Mouse (Mus musculus) embryonic facial prominence, embryonic 10.5 days (tissue): ENCODE measurements around the gene Dtd1. TPM values are rescaled to one million over a fixed set of nuclear protein-coding genes. Genes with fewer than 3 reads are reported as not detected.

Experiments
- DNase-seq: peaks from one replicate; pipeline ENCODE4 v3.0.0-alpha.2; 2017; ENCODE audit warnings: low spot score
- H3K27ac ChIP-seq: fragments of 300-500 bp; sonication (generic); replicated peaks from 2 replicates; pipeline ENCODE4 v1.5.1; 2016; ENCODE audit warnings: mild to moderate bottlenecking
- H3K27me3 ChIP-seq: fragments of 300-500 bp; sonication (generic); replicated peaks from 2 replicates; pipeline ENCODE4 v1.6.1; 2016; ENCODE audit warnings: low read depth, mild to moderate bottlenecking; ENCODE audit not compliant: poor library complexity, severe bottlenecking
- H3K36me3 ChIP-seq: fragments of 300-500 bp; sonication (generic); replicated peaks from 2 replicates; pipeline ENCODE4 v1.6.1; 2016; ENCODE audit warnings: mild to moderate bottlenecking, moderate library complexity
- H3K4me1 ChIP-seq: fragments of 300-500 bp; sonication (generic); 2 replicates; pipeline ENCODE4 v1.6.1; 2016
- H3K4me3 ChIP-seq: fragments of 300-500 bp; sonication (generic); 2 replicates; pipeline ENCODE4 v1.5.1; 2016; ENCODE audit warnings: mild to moderate bottlenecking, moderate library complexity
- H3K9me3 ChIP-seq: fragments of 300-500 bp; sonication (generic); 2 replicates; pipeline ENCODE4 v1.6.1; 2016; ENCODE audit warnings: mild to moderate bottlenecking
- WGBS: fragments of 180-500 bp; shearing (Covaris S2); methylation state at CpG from one replicate; pipeline ENCODE4 v1.1.7; 2016; 5-methylcytosine and 5-hydroxymethylcytosine counted together
- polyA plus RNA-seq: library from polyadenylated mRNA; unstranded; fragments of >200 nt; fragmentation: Nextera tagmentation; extraction: Ambion mirVana; gene quantifications from 2 replicates; pipeline ENCODE4 v1.2.1, GENCODE M21; 2016

Dtd1 gene
- polyA plus RNA-seq, 1 experiment from 2014 or later = 43.1 TPM

GRCm38 (mm10) chr2:144763706-144764105 lies 164.0 kb downstream of the Dtd1 start:
- H3K36me3 ChIP-seq = no peaks in the 10 kb centered on the region
- no peak overlapping the region for H3K27ac ChIP-seq
- DNase-seq = no peak
- WGBS = 92% methylated on average over 9 of the region's 9 CpGs
- no peaks in the 10 kb centered on the region for H3K9me3 ChIP-seq
- no peak overlapping the region for H3K4me3 ChIP-seq
- H3K27me3 ChIP-seq = no peaks in the 10 kb centered on the region
- no peaks in the 10 kb centered on the region for H3K4me1 ChIP-seq

- Histone ChIP-seq H3K27me3 (no peaks in the 10 kb centered on the region), H3K4me1 (0 out of 2 replicates have a peak, but pooled peaks cover under 1% of the 10 kb centered on the region), H3K36me3 (no peaks in the 10 kb centered on the region), H3K9me3 (no peaks in the 10 kb centered on the region), H3K27ac (no peak overlapping the region), H3K4me3 (no peak overlapping the region)
- WGBS = 78% methylated on average over 7 of the region's 7 CpGs
- no peak for DNase-seq
Measured at GRCm38 (mm10) chr2:144764116-144764788, 164.6 kb downstream of the Dtd1 start.

GRCm38 (mm10) chr2:144765219-144765618 lies 165.5 kb downstream of the Dtd1 start:
- WGBS = 98% methylated on average over 5 of the region's 5 CpGs
- Histone ChIP-seq H3K27ac (no peak overlapping the region), H3K4me1 (0 out of 2 replicates have a peak, but pooled peaks cover 3% of the 10 kb centered on the region), H3K9me3 (no peaks in the 10 kb centered on the region), H3K4me3 (no peak overlapping the region), H3K36me3 (no peaks in the 10 kb centered on the region), H3K27me3 (no peaks in the 10 kb centered on the region)
- no peak for DNase-seq

GRCm38 (mm10) chr2:144768375-144769117 lies 168.8 kb downstream of the Dtd1 start:
- Histone ChIP-seq H3K27me3 (no peaks in the 10 kb centered on the region), H3K27ac (no peak overlapping the region), H3K4me1 (peaks cover 3% of the 10 kb centered on the region; the same call in 1 of the 2 replicates), H3K36me3 (no peaks in the 10 kb centered on the region), H3K9me3 (no peaks in the 10 kb centered on the region), H3K4me3 (no peak overlapping the region)
- WGBS = 86% methylated on average over 3 of the region's 3 CpGs
- DNase-seq = no peak

- no peak for DNase-seq
- H3K9me3 ChIP-seq = no peaks in the 10 kb centered on the region
- 90% methylated on average over 2 of the region's 2 CpGs for WGBS
Measured at GRCm38 (mm10) chr2:144769118-144769496, 169.4 kb downstream of the Dtd1 start.

GRCm38 (mm10) chr2:144769556-144769955 lies 169.9 kb downstream of the Dtd1 start:
- no peaks in the 10 kb centered on the region for H3K9me3 ChIP-seq
- no peak overlapping the region for H3K4me3 ChIP-seq
- H3K27ac ChIP-seq = no peak overlapping the region; the same call in 1 of the 2 replicates
- 68% methylated on average over 3 of the region's 3 CpGs for WGBS
- peaks cover 3% of the 10 kb centered on the region; the same call in 1 of the 2 replicates for H3K4me1 ChIP-seq
- H3K27me3 ChIP-seq = no peaks in the 10 kb centered on the region
- no peaks in the 10 kb centered on the region for H3K36me3 ChIP-seq
- no peak for DNase-seq

More at GRCm38 (mm10) chr2:144769118-144769496, 169.4 kb downstream of the Dtd1 start:
- H3K27ac ChIP-seq = no peak overlapping the region
- H3K4me1 ChIP-seq = peaks cover 3% of the 10 kb centered on the region; the same call in 1 of the 2 replicates
- H3K27me3 ChIP-seq = no peaks in the 10 kb centered on the region
- no peak overlapping the region for H3K4me3 ChIP-seq
- no peaks in the 10 kb centered on the region for H3K36me3 ChIP-seq

DNA sequence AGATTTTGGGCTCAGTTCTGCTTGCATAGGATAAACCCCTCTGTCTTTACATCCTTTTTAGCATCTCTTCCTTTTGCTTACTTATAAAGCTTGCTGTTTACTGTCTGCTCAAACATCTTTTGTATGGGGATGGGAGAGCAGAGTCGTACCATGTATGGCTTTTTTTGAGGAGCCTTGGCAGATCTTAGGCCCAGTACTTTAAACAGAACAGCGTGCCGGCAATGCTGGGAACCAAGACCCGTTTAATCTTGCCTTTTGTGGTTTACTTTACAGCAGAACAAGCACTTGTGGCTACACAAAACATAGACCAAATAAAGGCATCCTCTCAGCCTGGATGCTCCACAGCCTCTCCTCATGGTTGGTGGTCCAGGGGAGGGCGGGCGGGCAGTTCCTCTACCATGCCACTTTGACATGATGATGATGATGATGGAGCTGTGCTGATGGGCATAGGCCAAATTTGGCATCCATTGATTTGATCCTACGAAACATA lies 170.8 kb downstream of the Dtd1 start:
- Histone ChIP-seq H3K4me3 (no peak overlapping the region), H3K27ac (no peak overlapping the region), H3K36me3 (no peaks in the 10 kb centered on the region), H3K9me3 (no peaks in the 10 kb centered on the region), H3K27me3 (no peaks in the 10 kb centered on the region), H3K4me1 (peaks cover 3% of the 10 kb centered on the region; the same call in 1 of the 2 replicates)
- no peak for DNase-seq
- WGBS = 84% methylated on average over 7 of the region's 7 CpGs

GRCm38 (mm10) chr2:144771841-144772240 lies 172.1 kb downstream of the Dtd1 start:
- H3K4me1 ChIP-seq = peaks cover 3% of the 10 kb centered on the region; the same call in 1 of the 2 replicates
- no peak overlapping the region for H3K4me3 ChIP-seq
- no peak for DNase-seq
- no peaks in the 10 kb centered on the region for H3K9me3 ChIP-seq
- WGBS = 78% methylated on average over 4 of the region's 4 CpGs
- no peaks in the 10 kb centered on the region for H3K36me3 ChIP-seq
- no peaks in the 10 kb centered on the region for H3K27me3 ChIP-seq
- H3K27ac ChIP-seq = no peak overlapping the region

GRCm38 (mm10) chr2:144774636-144775160 lies 175.0 kb downstream of the Dtd1 start:
- H3K36me3 ChIP-seq = no peaks in the 10 kb centered on the region
- no peak for DNase-seq
- H3K27me3 ChIP-seq = no peaks in the 10 kb centered on the region
- 79% methylated on average over 8 of the region's 8 CpGs for WGBS
- H3K4me1 ChIP-seq = no peaks in the 10 kb centered on the region; the same call in 1 of the 2 replicates
- no peak overlapping the region for H3K27ac ChIP-seq
- H3K9me3 ChIP-seq = no peaks in the 10 kb centered on the region
- no peak overlapping the region for H3K4me3 ChIP-seq

DNA sequence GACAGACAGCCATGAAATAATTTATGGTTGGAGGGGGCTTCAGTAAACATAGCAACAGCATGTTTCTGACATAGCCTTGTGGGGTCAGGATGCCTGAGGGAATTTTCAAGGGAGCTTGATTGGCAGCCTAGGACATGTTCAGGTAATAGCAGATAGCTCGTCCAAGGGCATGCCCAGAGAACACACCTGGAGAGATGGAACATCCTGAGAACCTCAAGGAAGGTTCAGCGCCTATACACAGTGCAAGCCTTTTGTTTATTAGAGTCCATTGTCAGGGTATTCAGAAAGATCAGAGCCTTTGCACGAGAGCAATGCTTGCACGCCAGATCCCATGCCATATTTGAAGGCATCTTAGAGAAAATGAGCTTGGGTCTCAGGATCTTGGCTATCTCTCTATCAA lies 175.9 kb downstream of the Dtd1 start:
- Histone ChIP-seq H3K27me3 (no peaks in the 10 kb centered on the region), H3K4me1 (no peaks in the 10 kb centered on the region; the same call in 1 of the 2 replicates), H3K36me3 (no peaks in the 10 kb centered on the region), H3K9me3 (no peaks in the 10 kb centered on the region), H3K4me3 (no peak overlapping the region), H3K27ac (no peak overlapping the region)
- DNase-seq = no peak
- WGBS = 86% methylated on average over 4 of the region's 4 CpGs

- Histone ChIP-seq H3K4me3 (no peak overlapping the region), H3K27ac (no peak overlapping the region), H3K4me1 (no peaks in the 10 kb centered on the region), H3K9me3 (no peaks in the 10 kb centered on the region), H3K27me3 (no peaks in the 10 kb centered on the region), H3K36me3 (no peaks in the 10 kb centered on the region)
- no peak for DNase-seq
- WGBS = 92% methylated on average over 7 of the region's 7 CpGs
Measured at GRCm38 (mm10) chr2:144779263-144779662, 179.6 kb downstream of the Dtd1 start.

DNA sequence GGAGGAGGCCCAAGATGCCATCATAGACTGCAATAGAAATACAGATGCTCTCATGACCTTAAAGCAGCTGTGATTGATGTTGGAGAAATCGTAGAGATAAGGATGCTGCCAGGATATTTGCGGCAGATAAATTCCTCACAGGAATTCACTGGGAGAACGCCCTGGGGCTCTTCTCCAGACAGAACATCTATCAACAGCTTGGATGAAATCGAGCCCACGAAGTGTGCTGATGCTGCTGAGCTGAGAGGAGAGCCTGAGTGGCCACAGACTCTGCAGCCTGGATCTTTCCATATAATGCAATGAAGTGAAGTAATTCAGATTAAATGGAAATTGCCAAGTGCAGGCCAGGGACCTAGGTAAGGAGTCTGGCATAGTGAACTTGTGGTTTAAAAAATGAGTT lies 181.0 kb downstream of the Dtd1 start:
- H3K27ac ChIP-seq = no peak overlapping the region
- no peaks in the 10 kb centered on the region for H3K27me3 ChIP-seq
- WGBS = 51% methylated on average over 5 of the region's 5 CpGs
- no peaks in the 10 kb centered on the region for H3K4me1 ChIP-seq
- H3K36me3 ChIP-seq = no peaks in the 10 kb centered on the region
- H3K9me3 ChIP-seq = no peaks in the 10 kb centered on the region
- H3K4me3 ChIP-seq = no peak overlapping the region
- no peak for DNase-seq
